Mouse (Mus musculus): ENCODE data around the gene Egfl6. TPM values are rescaled to one million over a fixed set of nuclear protein-coding genes. Genes with fewer than 3 reads are reported as not detected.

The Egfl6 gene
- polyA plus RNA-seq, 1 experiment from 2014 or later = 0.67 TPM

DNA sequence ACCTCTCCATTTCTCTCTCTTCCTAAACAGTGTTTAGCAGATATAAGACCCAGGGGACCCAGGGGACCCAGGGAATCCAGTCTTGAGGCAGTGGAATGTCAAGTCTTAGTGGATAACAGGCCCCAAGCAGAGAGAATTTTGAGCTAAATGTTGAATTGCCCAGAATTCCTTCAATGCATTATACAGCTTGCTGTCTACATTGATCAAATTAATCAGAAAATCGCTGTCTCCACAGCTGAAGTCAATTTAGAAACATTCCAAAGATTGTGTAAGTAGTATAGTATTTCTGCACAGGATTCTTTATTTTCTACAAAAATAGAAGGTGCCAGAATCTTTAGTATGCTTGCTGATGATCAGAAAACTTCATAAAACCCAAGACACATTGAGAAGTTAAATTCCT lies 9.4 kb downstream of the Egfl6 start:
- Histone ChIP-seq H3K9ac (ENCODE audit: low read depth, low read length) (no peak overlapping the region), H3K4me3 (ENCODE audit: low read depth, low read length) (no peak overlapping the region), H3K9me3 (replicated peaks; ENCODE audit: control insufficient read depth, low read length) (no peaks in the 10 kb centered on the region), H3K36me3 (ENCODE audit: control insufficient read depth, insufficient read depth) (no peaks in the 10 kb centered on the region), H3K4me2 (ENCODE audit: low read depth, low read length) (no peak overlapping the region), H3K27me3 (ENCODE audit: control insufficient read depth, insufficient read depth, low read depth, low read length) (no peaks in the 10 kb centered on the region; the same call in 1 of the 2 replicates), H3K27ac (ENCODE audit: low read length) (no peak overlapping the region), H3K4me1 (ENCODE audit: control insufficient read depth, low read depth, low read length) (no peaks in the 10 kb centered on the region)
- WGBS (ENCODE audit: insufficient replicate concordance) = 40% methylated on average over 1 of the region's 1 CpGs
- no peak for ATAC-seq (ENCODE audit: low read depth)

DNA sequence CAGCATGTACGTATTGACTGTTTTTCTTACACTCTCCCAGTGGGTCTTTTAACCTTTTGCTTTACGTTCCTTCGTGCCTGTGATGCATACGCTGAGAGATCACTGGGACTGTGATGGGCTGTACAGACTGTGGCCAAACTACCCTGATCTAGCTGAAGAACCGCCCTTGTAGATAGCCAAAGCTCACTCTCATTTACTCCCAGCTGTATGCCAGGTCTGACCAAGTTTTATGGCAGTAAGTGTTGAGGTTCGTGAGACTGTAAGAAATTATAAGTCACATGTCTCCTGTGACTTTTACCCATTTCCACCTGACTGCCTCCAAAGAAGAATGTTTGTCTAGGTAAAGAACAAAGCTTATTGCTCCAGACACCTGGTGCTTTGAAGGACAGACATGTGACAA lies 19.5 kb downstream of the Egfl6 start:
- H3K27ac ChIP-seq (ENCODE audit: low read length) = no peak overlapping the region
- no peaks in the 10 kb centered on the region for H3K36me3 ChIP-seq (ENCODE audit: control insufficient read depth, insufficient read depth)
- no peak overlapping the region for H3K9ac ChIP-seq (ENCODE audit: low read depth, low read length)
- H3K4me1 ChIP-seq (ENCODE audit: control insufficient read depth, low read depth, low read length) = no peaks in the 10 kb centered on the region
- WGBS (ENCODE audit: insufficient replicate concordance) = 61% methylated on average over 6 of the region's 6 CpGs
- H3K4me3 ChIP-seq (ENCODE audit: low read depth, low read length) = no peak overlapping the region
- no peak overlapping the region for H3K4me2 ChIP-seq (ENCODE audit: low read depth, low read length)
- H3K27me3 ChIP-seq (ENCODE audit: control insufficient read depth, insufficient read depth, low read depth, low read length) = no peaks in the 10 kb centered on the region
- ATAC-seq (ENCODE audit: low read depth) = no peak
- H3K9me3 ChIP-seq (replicated peaks; ENCODE audit: control insufficient read depth, low read length) = no peaks in the 10 kb centered on the region

DNA sequence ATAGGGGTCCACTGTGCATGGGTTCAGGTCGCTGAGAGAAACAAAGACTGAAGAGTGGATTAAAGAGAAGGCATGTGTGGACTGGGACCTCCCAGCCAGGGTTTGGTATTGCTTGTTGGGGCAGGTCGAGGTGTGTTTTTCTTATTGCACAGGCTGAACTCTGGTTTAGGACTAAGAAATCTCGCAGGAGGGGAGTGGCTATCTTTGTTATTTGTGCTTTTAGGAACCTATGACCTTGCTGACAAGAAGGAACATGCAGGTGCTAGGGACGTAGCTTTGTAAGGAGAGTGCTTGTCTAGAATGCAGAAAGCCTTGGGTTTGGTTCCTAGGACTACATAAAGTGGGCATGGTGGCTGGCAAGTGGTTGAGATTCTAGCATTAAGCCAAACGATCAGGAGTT lies 20.1 kb downstream of the Egfl6 start:
- 57% methylated on average over 5 of the region's 5 CpGs for WGBS (ENCODE audit: insufficient replicate concordance)
- no peaks in the 10 kb centered on the region for H3K36me3 ChIP-seq (ENCODE audit: control insufficient read depth, insufficient read depth)
- no peak overlapping the region for H3K27ac ChIP-seq (ENCODE audit: low read length)
- no peaks in the 10 kb centered on the region for H3K9me3 ChIP-seq (replicated peaks; ENCODE audit: control insufficient read depth, low read length)
- no peak overlapping the region for H3K4me3 ChIP-seq (ENCODE audit: low read depth, low read length)
- ATAC-seq (ENCODE audit: low read depth) = no peak
- H3K4me2 ChIP-seq (ENCODE audit: low read depth, low read length) = no peak overlapping the region
- no peaks in the 10 kb centered on the region for H3K27me3 ChIP-seq (ENCODE audit: control insufficient read depth, insufficient read depth, low read depth, low read length)
- H3K9ac ChIP-seq (ENCODE audit: low read depth, low read length) = no peak overlapping the region
- H3K4me1 ChIP-seq (ENCODE audit: control insufficient read depth, low read depth, low read length) = no peaks in the 10 kb centered on the region

DNA sequence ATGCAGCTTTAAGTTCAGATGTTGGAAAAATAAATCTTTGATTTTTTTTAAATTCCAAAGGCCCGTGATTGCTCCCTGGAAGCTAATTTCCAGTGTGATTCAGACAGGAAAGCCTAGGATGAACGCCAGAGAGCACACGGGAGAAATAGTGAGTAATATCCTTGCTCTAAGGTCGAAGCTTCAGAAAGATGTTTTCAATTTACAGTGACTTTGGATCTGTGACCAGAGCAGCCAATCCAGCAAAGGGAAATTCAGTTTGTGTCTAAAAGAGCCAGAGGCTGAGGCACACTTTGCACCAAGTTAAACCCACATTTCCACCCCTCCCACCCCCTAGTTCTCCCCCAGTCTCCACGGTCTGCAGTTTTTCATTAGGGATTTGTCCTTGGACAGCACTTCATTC lies 20.6 kb downstream of the Egfl6 start:
- Histone ChIP-seq H3K27ac (ENCODE audit: low read length) (no peak overlapping the region), H3K9me3 (replicated peaks; ENCODE audit: control insufficient read depth, low read length) (no peaks in the 10 kb centered on the region), H3K27me3 (ENCODE audit: control insufficient read depth, insufficient read depth, low read depth, low read length) (no peaks in the 10 kb centered on the region), H3K36me3 (ENCODE audit: control insufficient read depth, insufficient read depth) (no peaks in the 10 kb centered on the region), H3K4me2 (ENCODE audit: low read depth, low read length) (no peak overlapping the region), H3K9ac (ENCODE audit: low read depth, low read length) (no peak overlapping the region), H3K4me1 (ENCODE audit: control insufficient read depth, low read depth, low read length) (no peaks in the 10 kb centered on the region), H3K4me3 (ENCODE audit: low read depth, low read length) (no peak overlapping the region)
- WGBS (ENCODE audit: insufficient replicate concordance) = 62% methylated on average over 5 of the region's 5 CpGs
- no peak for ATAC-seq (ENCODE audit: low read depth)

DNA sequence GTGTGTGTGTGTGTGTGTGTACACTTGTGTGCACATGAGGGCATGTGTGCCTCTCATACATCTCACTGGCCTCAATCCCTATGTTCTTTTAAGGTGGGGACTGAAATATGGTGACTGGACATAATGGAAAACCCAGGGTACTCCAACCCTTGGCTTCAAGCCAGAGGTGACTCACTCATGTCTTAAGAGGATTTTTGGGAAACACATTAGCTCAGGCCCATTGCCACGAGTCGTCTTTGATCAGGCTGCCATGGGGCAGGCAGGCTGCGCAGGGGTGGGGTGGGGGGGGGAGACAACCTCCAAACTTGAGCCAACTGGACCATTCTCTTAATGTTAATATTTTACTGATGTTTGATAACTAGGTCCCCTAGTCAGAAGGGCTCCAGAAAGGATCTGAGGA lies 26.2 kb downstream of the Egfl6 start:
- H3K36me3 ChIP-seq (ENCODE audit: control insufficient read depth, insufficient read depth) = no peaks in the 10 kb centered on the region
- no peaks in the 10 kb centered on the region for H3K4me1 ChIP-seq (ENCODE audit: control insufficient read depth, low read depth, low read length)
- no peaks in the 10 kb centered on the region for H3K27me3 ChIP-seq (ENCODE audit: control insufficient read depth, insufficient read depth, low read depth, low read length)
- no peak overlapping the region for H3K9ac ChIP-seq (ENCODE audit: low read depth, low read length)
- WGBS (ENCODE audit: insufficient replicate concordance) = 58% methylated on average over 3 of the region's 3 CpGs
- H3K4me3 ChIP-seq (ENCODE audit: low read depth, low read length) = no peak overlapping the region
- H3K9me3 ChIP-seq (replicated peaks; ENCODE audit: control insufficient read depth, low read length) = no peaks in the 10 kb centered on the region
- H3K27ac ChIP-seq (ENCODE audit: low read length) = no peak overlapping the region
- no peak for ATAC-seq (ENCODE audit: low read depth)
- H3K4me2 ChIP-seq (ENCODE audit: low read depth, low read length) = no peak overlapping the region

DNA sequence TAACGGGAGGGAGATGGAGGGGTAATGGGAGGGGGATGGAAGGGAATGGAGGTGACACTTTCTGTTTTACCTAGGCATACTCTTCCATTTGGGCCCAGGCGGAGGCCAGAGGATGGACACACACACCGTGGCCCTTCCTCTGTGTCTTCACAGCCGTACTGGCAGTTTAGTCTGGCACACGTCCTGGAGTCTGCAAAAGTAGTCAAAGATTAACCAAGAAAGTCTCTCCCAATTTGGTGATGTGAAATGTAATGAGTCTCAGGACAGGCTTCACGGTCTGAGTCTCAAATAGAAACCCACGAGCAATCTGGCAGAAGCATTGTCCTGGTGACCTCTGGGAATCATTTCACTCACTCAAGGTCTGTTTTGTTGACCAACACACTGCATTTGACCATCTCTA lies 33.2 kb downstream of the Egfl6 start:
- ATAC-seq (ENCODE audit: low read depth) = peak; percentile 24; the same call in 1 of the 2 replicates
- H3K27ac ChIP-seq (ENCODE audit: low read length) = no peak overlapping the region
- WGBS (ENCODE audit: insufficient replicate concordance) = 52% methylated on average over 7 of the region's 7 CpGs

DNA sequence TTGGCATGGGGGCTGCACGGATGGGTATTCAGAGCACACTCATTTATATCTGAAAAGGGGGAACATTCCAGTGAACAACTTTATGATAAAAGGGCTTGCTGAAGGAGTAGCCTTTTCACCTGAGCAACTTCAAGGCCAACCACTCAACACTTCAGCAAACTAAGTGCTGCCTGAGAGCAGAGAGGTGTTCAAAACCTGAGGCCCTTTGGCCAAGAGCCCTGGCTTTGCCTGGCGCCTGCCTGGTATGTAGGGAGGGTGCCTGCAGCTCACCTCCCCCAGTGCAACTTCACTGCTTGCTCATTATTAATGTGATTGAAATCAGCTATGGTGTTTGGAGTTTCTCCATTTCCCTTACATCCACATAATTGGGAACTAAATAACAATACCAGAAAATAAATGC lies 39.0 kb downstream of the Egfl6 start:
- Histone ChIP-seq H3K9me3 (replicated peaks; ENCODE audit: control insufficient read depth, low read length) (no peaks in the 10 kb centered on the region), H3K4me2 (ENCODE audit: low read depth, low read length) (no peak overlapping the region), H3K36me3 (ENCODE audit: control insufficient read depth, insufficient read depth) (no peaks in the 10 kb centered on the region), H3K27ac (ENCODE audit: low read length) (no peak overlapping the region), H3K9ac (ENCODE audit: low read depth, low read length) (no peak overlapping the region), H3K4me1 (ENCODE audit: control insufficient read depth, low read depth, low read length) (no peaks in the 10 kb centered on the region), H3K4me3 (ENCODE audit: low read depth, low read length) (no peak overlapping the region), H3K27me3 (ENCODE audit: control insufficient read depth, insufficient read depth, low read depth, low read length) (no peaks in the 10 kb centered on the region)
- ATAC-seq (ENCODE audit: low read depth) = no peak
- 54% methylated on average over 2 of the region's 2 CpGs for WGBS (ENCODE audit: insufficient replicate concordance)

More for the DNA sequence above, 33.2 kb downstream of the Egfl6 start:
- no peaks in the 10 kb centered on the region for H3K9me3 ChIP-seq (replicated peaks; ENCODE audit: control insufficient read depth, low read length)
- H3K9ac ChIP-seq (ENCODE audit: low read depth, low read length) = no peak overlapping the region
- no peaks in the 10 kb centered on the region for H3K27me3 ChIP-seq (ENCODE audit: control insufficient read depth, insufficient read depth, low read depth, low read length)
- no peaks in the 10 kb centered on the region for H3K36me3 ChIP-seq (ENCODE audit: control insufficient read depth, insufficient read depth)
- no peak overlapping the region for H3K4me2 ChIP-seq (ENCODE audit: low read depth, low read length)
- no peak overlapping the region for H3K4me3 ChIP-seq (ENCODE audit: low read depth, low read length)
- H3K4me1 ChIP-seq (ENCODE audit: control insufficient read depth, low read depth, low read length) = no peaks in the 10 kb centered on the region

DNA sequence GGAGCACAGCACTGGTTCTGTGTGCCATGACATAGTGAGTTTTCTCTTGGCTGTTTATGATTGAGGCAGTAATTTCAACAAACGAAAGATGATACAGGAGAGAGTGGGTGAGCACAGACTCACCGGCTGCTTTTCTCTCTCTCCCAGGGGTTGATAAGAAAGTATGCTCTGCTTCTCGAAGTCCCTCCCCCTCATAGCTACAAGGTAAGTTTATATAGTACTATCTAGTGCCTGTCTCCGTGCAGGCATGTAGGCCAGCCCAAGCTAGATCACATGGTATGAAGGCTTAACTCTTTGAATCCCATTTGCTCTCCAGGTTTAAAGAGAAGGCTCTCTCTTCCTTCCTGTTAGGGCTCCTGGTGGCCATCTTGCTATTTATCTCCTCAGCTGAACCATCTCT lies 50.4 kb downstream of the Egfl6 start:
- Histone ChIP-seq H3K4me2 (ENCODE audit: low read depth, low read length) (no peak overlapping the region), H3K27me3 (ENCODE audit: control insufficient read depth, insufficient read depth, low read depth, low read length) (no peaks in the 10 kb centered on the region), H3K27ac (ENCODE audit: low read length) (no peak overlapping the region), H3K4me3 (ENCODE audit: low read depth, low read length) (no peak overlapping the region), H3K36me3 (ENCODE audit: control insufficient read depth, insufficient read depth) (no peaks in the 10 kb centered on the region), H3K4me1 (ENCODE audit: control insufficient read depth, low read depth, low read length) (no peaks in the 10 kb centered on the region), H3K9ac (ENCODE audit: low read depth, low read length) (no peak overlapping the region), H3K9me3 (replicated peaks; ENCODE audit: control insufficient read depth, low read length) (no peaks in the 10 kb centered on the region)
- no peak for ATAC-seq (ENCODE audit: low read depth)
- 56% methylated on average over 4 of the region's 4 CpGs for WGBS (ENCODE audit: insufficient replicate concordance)

DNA sequence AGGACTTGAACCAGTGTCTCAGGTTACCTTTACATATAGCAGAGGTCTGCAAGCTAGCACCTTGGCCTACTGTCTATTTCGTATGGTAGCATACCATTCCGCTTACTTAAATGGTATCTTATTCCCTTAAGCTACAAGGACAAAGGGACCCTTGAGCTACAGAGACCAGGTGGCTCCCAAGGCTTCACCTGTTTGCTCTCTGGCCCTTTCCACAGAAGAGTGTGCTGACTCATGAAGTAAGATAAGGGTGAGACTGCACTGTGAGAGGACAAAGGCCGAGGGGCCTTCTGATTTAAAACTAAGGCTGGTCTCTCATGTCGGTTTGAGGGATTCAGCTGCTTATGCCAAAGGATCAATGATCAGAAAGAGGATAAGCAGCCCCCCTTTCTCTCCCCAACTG lies 52.1 kb downstream of the Egfl6 start:
- H3K4me2 ChIP-seq (ENCODE audit: low read depth, low read length) = no peak overlapping the region
- ATAC-seq (ENCODE audit: low read depth) = no peak
- H3K9ac ChIP-seq (ENCODE audit: low read depth, low read length) = no peak overlapping the region
- H3K27ac ChIP-seq (ENCODE audit: low read length) = no peak overlapping the region
- no peaks in the 10 kb centered on the region for H3K36me3 ChIP-seq (ENCODE audit: control insufficient read depth, insufficient read depth)
- no peaks in the 10 kb centered on the region for H3K4me1 ChIP-seq (ENCODE audit: control insufficient read depth, low read depth, low read length)
- WGBS (ENCODE audit: insufficient replicate concordance) = 61% methylated on average over 4 of the region's 4 CpGs
- H3K9me3 ChIP-seq (replicated peaks; ENCODE audit: control insufficient read depth, low read length) = no peaks in the 10 kb centered on the region
- no peak overlapping the region for H3K4me3 ChIP-seq (ENCODE audit: low read depth, low read length)
- no peaks in the 10 kb centered on the region for H3K27me3 ChIP-seq (ENCODE audit: control insufficient read depth, insufficient read depth, low read depth, low read length)

DNA sequence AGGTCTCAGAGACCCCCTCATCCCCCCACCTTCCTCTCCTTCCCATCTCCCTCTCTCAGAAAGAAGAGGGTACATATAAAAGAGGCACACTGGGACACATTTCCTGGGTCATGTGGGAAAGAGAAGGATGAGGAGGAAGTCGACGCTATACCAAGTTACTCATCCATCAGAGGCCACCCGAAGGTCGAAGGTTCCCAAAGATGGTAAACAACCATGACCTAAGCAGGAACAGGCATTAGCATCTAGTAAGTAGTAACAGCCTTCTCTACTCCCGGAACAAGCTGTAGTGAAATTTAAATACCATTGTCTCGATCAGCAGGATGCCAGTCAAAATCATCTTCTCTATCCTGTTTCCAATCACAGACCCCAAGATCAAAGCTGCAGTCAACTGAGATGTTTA lies 53.8 kb downstream of the Egfl6 start:
- no peak for ATAC-seq (ENCODE audit: low read depth)
- Histone ChIP-seq H3K9me3 (replicated peaks; ENCODE audit: control insufficient read depth, low read length) (no peaks in the 10 kb centered on the region), H3K4me3 (ENCODE audit: low read depth, low read length) (no peak overlapping the region), H3K36me3 (ENCODE audit: control insufficient read depth, insufficient read depth) (no peaks in the 10 kb centered on the region), H3K9ac (ENCODE audit: low read depth, low read length) (no peak overlapping the region), H3K4me1 (ENCODE audit: control insufficient read depth, low read depth, low read length) (no peaks in the 10 kb centered on the region), H3K27ac (ENCODE audit: low read length) (no peak overlapping the region), H3K4me2 (ENCODE audit: low read depth, low read length) (no peak overlapping the region), H3K27me3 (ENCODE audit: control insufficient read depth, insufficient read depth, low read depth, low read length) (no peaks in the 10 kb centered on the region)
- 35% methylated on average over 6 of the region's 6 CpGs for WGBS (ENCODE audit: insufficient replicate concordance)

All from liver, embryonic 16.5 days (tissue).